Mouse (Mus musculus): Measurements from ENCODE around the gene C1qtnf1. TPM values are rescaled to one million over a fixed set of nuclear protein-coding genes. Genes with fewer than 3 reads are reported as not detected.

C1qtnf1 gene
- polyA plus RNA-seq, 1 experiment = 10.5 TPM

DNA sequence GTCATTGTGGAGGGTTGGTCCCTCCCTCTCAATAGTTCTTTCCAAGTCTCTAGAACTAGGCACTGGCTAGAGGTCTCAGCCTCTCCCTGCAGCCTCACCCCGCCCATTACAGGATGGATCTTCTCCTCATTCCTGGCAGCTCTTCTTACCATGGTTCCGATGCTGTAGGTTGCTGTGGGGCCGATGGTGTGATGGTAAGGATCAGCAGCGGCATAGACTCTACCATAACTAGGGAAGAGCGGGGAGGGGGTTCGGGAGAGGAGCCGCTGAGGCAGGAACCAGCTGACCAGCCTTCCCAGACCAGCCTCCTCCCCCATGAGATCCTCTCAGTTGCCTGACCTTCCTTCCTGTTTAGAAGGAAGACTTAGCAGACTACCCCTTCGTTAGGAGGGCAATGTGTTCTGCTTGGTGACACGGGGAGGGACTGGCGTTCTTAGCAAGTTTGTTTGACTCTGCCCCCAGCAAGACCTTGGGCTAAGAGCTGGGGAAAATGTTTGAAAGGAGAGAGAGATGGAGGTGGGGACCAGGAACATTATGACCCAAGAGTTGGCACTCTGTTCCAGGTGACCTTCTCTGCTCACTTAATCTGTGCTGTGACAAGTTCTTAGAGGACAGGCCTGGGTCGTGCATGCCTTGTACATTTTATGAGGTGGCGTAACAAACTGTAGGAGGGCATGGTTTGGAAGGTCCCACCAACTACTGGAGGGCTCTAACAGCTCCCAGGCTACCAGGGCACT lies 66.2 kb downstream of the C1qtnf1 start:
- no peak overlapping the region for H3K27ac ChIP-seq (ENCODE audit: insufficient read depth, low read length)

DNA sequence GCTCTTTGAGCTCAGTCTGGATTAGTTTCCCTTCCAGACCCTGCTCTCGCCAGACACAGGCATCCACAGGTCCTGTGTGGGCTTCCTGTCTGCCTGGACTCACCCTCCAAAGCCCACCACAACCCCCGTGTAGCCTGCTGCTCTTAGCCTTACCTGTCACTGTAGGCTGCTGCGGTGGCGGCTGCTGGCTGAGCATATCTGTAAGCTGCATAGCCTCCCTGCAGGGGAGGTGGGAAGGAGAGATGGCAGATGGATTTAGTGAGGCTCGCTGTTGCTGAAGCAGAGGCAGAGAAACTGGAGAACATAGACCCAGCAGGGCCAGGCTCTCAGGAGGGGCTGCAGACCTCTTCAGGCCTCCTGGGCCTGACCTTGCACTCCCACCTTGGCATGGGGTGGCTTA lies 67.1 kb downstream of the C1qtnf1 start:
- no peak for DNase-seq (ENCODE audit: low read depth in 1 of 2, low spot score in 2 of 2)
- TF ChIP-seq CTCF (IDR thresholded peaks at IDR 0.05; ENCODE audit: extremely low read depth, insufficient read depth, insufficient read length, insufficient replicate concordance) (no peak), POLR2A (IDR thresholded peaks at IDR 0.05; ENCODE audit: low read depth, low read length) (no peak)
- Histone ChIP-seq H3K4me3 (ENCODE audit: extremely low read depth, insufficient read depth, insufficient read length) (no peak overlapping the region), H3K4me1 (ENCODE audit: control insufficient read depth, insufficient read depth, insufficient read length) (no peaks in the 10 kb centered on the region), H3K27ac (ENCODE audit: insufficient read depth, low read length) (no peak overlapping the region), H3K27me3 (ENCODE audit: control insufficient read depth, insufficient read depth, low read length) (no peaks in the 10 kb centered on the region), H3K36me3 (ENCODE audit: control insufficient read depth, insufficient read depth, low read length) (no peaks in the 10 kb centered on the region)
- WGBS = 54% methylated on average over 5 of the region's 5 CpGs

More for the DNA sequence above, 66.2 kb downstream of the C1qtnf1 start:
- Histone ChIP-seq H3K36me3 (ENCODE audit: control insufficient read depth, insufficient read depth, low read length) (no peaks in the 10 kb centered on the region), H3K4me3 (ENCODE audit: extremely low read depth, insufficient read depth, insufficient read length) (no peak overlapping the region), H3K27me3 (ENCODE audit: control insufficient read depth, insufficient read depth, low read length) (no peaks in the 10 kb centered on the region), H3K4me1 (ENCODE audit: control insufficient read depth, insufficient read depth, insufficient read length) (no peaks in the 10 kb centered on the region)
- no peak for TF ChIP-seq CTCF (IDR thresholded peaks at IDR 0.05; ENCODE audit: extremely low read depth, insufficient read depth, insufficient read length, insufficient replicate concordance)
- TF ChIP-seq POLR2A (IDR thresholded peaks at IDR 0.05; ENCODE audit: low read depth, low read length) = no peak
- 72% methylated on average over 12 of the region's 12 CpGs for WGBS
- DNase-seq (ENCODE audit: low read depth in 1 of 2, low spot score in 2 of 2) = no peak

DNA sequence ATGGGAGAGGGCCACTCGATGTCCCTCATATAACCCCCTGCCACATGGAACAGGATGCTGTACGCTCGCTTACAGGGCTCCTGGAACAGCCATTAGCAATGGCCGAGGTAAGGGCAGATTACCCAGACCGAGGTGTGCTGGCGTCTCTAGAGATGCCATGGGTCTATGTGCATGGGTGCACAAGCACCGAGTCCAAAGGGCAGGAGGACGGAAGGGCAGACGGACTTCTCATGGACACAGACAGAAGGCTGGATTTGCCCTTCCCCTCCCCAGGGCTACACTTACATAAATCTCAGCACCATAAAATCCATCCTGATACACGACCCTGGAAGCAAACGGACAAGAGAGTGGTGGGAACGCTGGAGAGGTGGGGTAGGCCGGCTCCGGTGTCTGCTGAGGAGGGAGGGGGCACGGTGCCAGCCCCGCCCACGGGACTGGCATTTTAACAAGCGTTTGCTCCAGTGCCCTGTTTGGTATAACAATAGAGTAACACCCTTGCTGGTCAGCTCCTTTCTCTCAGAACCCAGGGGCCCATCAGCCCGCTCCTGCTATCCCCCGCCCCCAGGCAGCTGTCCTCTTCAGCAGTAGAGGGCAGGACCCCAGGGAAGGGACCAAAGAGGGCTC lies 68.2 kb downstream of the C1qtnf1 start:
- H3K4me1 ChIP-seq (ENCODE audit: control insufficient read depth, insufficient read depth, insufficient read length) = no peaks in the 10 kb centered on the region

More for the DNA sequence above, 68.2 kb downstream of the C1qtnf1 start:
- Histone ChIP-seq H3K27me3 (ENCODE audit: control insufficient read depth, insufficient read depth, low read length) (no peaks in the 10 kb centered on the region), H3K27ac (ENCODE audit: insufficient read depth, low read length) (no peak overlapping the region), H3K36me3 (ENCODE audit: control insufficient read depth, insufficient read depth, low read length) (no peaks in the 10 kb centered on the region), H3K4me3 (ENCODE audit: extremely low read depth, insufficient read depth, insufficient read length) (no peak overlapping the region)
- DNase-seq (ENCODE audit: low read depth in 1 of 2, low spot score in 2 of 2) = no peak
- 78% methylated on average over 20 of the region's 20 CpGs for WGBS
- TF ChIP-seq POLR2A (IDR thresholded peaks at IDR 0.05; ENCODE audit: low read depth, low read length) (no peak), CTCF (IDR thresholded peaks at IDR 0.05; ENCODE audit: extremely low read depth, insufficient read depth, insufficient read length, insufficient replicate concordance) (no peak)

Other genes with a start within 250 kb of the C1qtnf1 start
- gene Cyth1, start 179.6 kb upstream of the C1qtnf1 start, polyA plus RNA-seq (2012; rRNA removed) = 47.7 and 57.3 TPM in 2 replicates
- gene Usp36, start 138.0 kb upstream of the C1qtnf1 start, polyA plus RNA-seq (2012; rRNA removed) = 20.9 and 25.3 TPM in 2 replicates
- not detected in 2 replicates for gene Cep295nl, start 85.7 kb upstream of the C1qtnf1 start, polyA plus RNA-seq (2012; rRNA removed)
- gene Timp2, start 72.5 kb upstream of the C1qtnf1 start, polyA plus RNA-seq (2012; rRNA removed) = 68.1 and 75.1 TPM in 2 replicates
- 253 and 254 TPM in 2 replicates for gene Lgals3bp, start 26.1 kb upstream of the C1qtnf1 start, polyA plus RNA-seq (2012; rRNA removed)
- 42.7 and 50.5 TPM in 2 replicates for gene Cant1, start 9.1 kb upstream of the C1qtnf1 start, polyA plus RNA-seq (2012; rRNA removed)
- gene Engase, start 48.6 kb downstream of the C1qtnf1 start, polyA plus RNA-seq (2012; rRNA removed) = 13.8 and 19.1 TPM in 2 replicates

Measured in spleen, adult 2 months (tissue).